Mouse (Mus musculus): Measurements from ENCODE around the gene Nxpe4. TPM values are rescaled to one million over a fixed set of nuclear protein-coding genes. Genes with fewer than 3 reads are reported as not detected.

Nxpe4 gene
- total and polyA plus RNA-seq, 3 experiments: 9.2 to 14.9 TPM; not detected in 1

- H3K36me3 ChIP-seq (ENCODE audit: control insufficient read depth in 1 of 2, insufficient read depth in 2 of 2, low read length in 2 of 2): no peaks in the 10 kb centered on the region
- H3K27ac ChIP-seq (ENCODE audit: control insufficient read depth, low read depth, low read length): no peak overlapping the region
- H3K9ac ChIP-seq (ENCODE audit: control insufficient read depth, low read depth, low read length, poor library complexity, severe bottlenecking): no peak overlapping the region
- H3K79me2 ChIP-seq (ENCODE audit: control insufficient read depth, insufficient read depth, low read length, poor library complexity): no peaks in the 10 kb centered on the region
- no peaks in the 10 kb centered on the region for H3K4me1 ChIP-seq (ENCODE audit: control insufficient read depth in 1 of 2, insufficient read depth in 2 of 2, low read length in 2 of 2)
- DNase-seq (ENCODE audit: low read depth, low spot score): no peak
- H3K4me3 ChIP-seq (ENCODE audit: control insufficient read depth in 1 of 2, insufficient read depth in 1 of 2, low read depth in 2 of 2, low read length in 2 of 2): no peak overlapping the region
- no peaks in the 10 kb centered on the region for H3K9me3 ChIP-seq (replicated peaks; ENCODE audit: insufficient read depth, low read length)
- TF ChIP-seq CHD2 (IDR thresholded peaks at IDR 0.05; ENCODE audit: low read length): no peak
- H3K27me3 ChIP-seq (ENCODE audit: control insufficient read depth in 1 of 2, insufficient read depth in 2 of 2, low read length in 2 of 2): peaks cover 0 to 1% of the 10 kb centered on the region in 2 experiments; a peak in 2 of 4 replicates
Observed at GRCm38 (mm10) chr9:48423256-48423655, 261.4 kb downstream of the Nxpe4 start.

- Histone ChIP-seq H3K27ac (ENCODE audit: control insufficient read depth, low read depth, low read length) (no peak overlapping the region), H3K79me2 (ENCODE audit: control insufficient read depth, insufficient read depth, low read length, poor library complexity) (no peaks in the 10 kb centered on the region), H3K4me1 (ENCODE audit: control insufficient read depth in 1 of 2, insufficient read depth in 2 of 2, low read length in 2 of 2) (no peaks in the 10 kb centered on the region), H3K27me3 (ENCODE audit: control insufficient read depth in 1 of 2, insufficient read depth in 2 of 2, low read length in 2 of 2) (peaks cover 0 to 1% of the 10 kb centered on the region in 2 experiments; a peak in 2 of 4 replicates), H3K36me3 (ENCODE audit: control insufficient read depth in 1 of 2, insufficient read depth in 2 of 2, low read length in 2 of 2) (no peaks in the 10 kb centered on the region), H3K9me3 (replicated peaks; ENCODE audit: insufficient read depth, low read length) (no peaks in the 10 kb centered on the region), H3K9ac (ENCODE audit: control insufficient read depth, low read depth, low read length, poor library complexity, severe bottlenecking) (no peak overlapping the region), H3K4me3 (ENCODE audit: control insufficient read depth in 1 of 2, insufficient read depth in 1 of 2, low read depth in 2 of 2, low read length in 2 of 2) (no peak overlapping the region)
- no peak for DNase-seq (ENCODE audit: low read depth, low spot score)
- TF ChIP-seq NRF1 (IDR thresholded peaks at IDR 0.05; ENCODE audit: insufficient read depth, low read depth, low read length, poor library complexity, severe bottlenecking) (no peak), MYB (IDR thresholded peaks at IDR 0.05; ENCODE audit: low read depth, low read length) (no peak), HCFC1 (IDR thresholded peaks at IDR 0.05; ENCODE audit: low read depth, low read length) (no peak), TCF12 (IDR thresholded peaks at IDR 0.05; ENCODE audit: low read depth, low read length) (no peak), USF1 (IDR thresholded peaks at IDR 0.05; ENCODE audit: low read depth, low read length) (no peak), POLR2A (IDR thresholded peaks at IDR 0.05; ENCODE audit: control insufficient read depth in 1 of 2, insufficient read depth in 1 of 2, low read depth in 1 of 2, low read length in 2 of 2, poor library complexity in 1 of 2) (no peak), ETS1 (IDR thresholded peaks at IDR 0.05; ENCODE audit: low read depth, low read length) (no peak), KAT2A (conservative IDR thresholded peaks at IDR 0.05; ENCODE audit: low read depth, low read length) (no peak), CHD2 (IDR thresholded peaks at IDR 0.05; ENCODE audit: low read length) (no peak), CTCF (IDR thresholded peaks at IDR 0.05 in 2 of 3, conservative IDR thresholded peaks at IDR 0.05 in 1 of 3; ENCODE audit: control insufficient read depth in 1 of 3, insufficient read depth in 1 of 3, low read depth in 2 of 3, low read length in 3 of 3, poor library complexity in 1 of 3, severe bottlenecking in 1 of 3) (no peak), USF2 (IDR thresholded peaks at IDR 0.05; ENCODE audit: borderline replicate concordance in 1 of 2, insufficient read depth in 1 of 2, low read depth in 1 of 2, low read length in 2 of 2) (no peak)
Observed at GRCm38 (mm10) chr9:48427176-48427575, 265.4 kb downstream of the Nxpe4 start.

- H3K9ac ChIP-seq (ENCODE audit: control insufficient read depth, low read depth, low read length, poor library complexity, severe bottlenecking): no peak overlapping the region
- no peaks in the 10 kb centered on the region for H3K79me2 ChIP-seq (ENCODE audit: control insufficient read depth, insufficient read depth, low read length, poor library complexity)
- no peak overlapping the region for H3K27ac ChIP-seq (ENCODE audit: control insufficient read depth, low read depth, low read length)
- no peak for DNase-seq (ENCODE audit: low read depth, low spot score)
- TF ChIP-seq USF2 (IDR thresholded peaks at IDR 0.05; ENCODE audit: borderline replicate concordance in 1 of 2, insufficient read depth in 1 of 2, low read depth in 1 of 2, low read length in 2 of 2): no peak
- no peak for TF ChIP-seq JUND (IDR thresholded peaks at IDR 0.05; ENCODE audit: low read depth, low read length)
- no peak for TF ChIP-seq SMC3 (IDR thresholded peaks at IDR 0.05; ENCODE audit: low read depth, low read length)
- no peak for TF ChIP-seq EP300 (IDR thresholded peaks at IDR 0.05; ENCODE audit: low read depth in 1 of 2, low read length in 2 of 2)
- TF ChIP-seq RAD21 (IDR thresholded peaks at IDR 0.05; ENCODE audit: low read depth, low read length): no peak
- TF ChIP-seq MAZ (IDR thresholded peaks at IDR 0.05; ENCODE audit: low read depth, low read length): no peak
- no peak for TF ChIP-seq TAL1 (IDR thresholded peaks at IDR 0.05; ENCODE audit: low read length)
- TF ChIP-seq NRF1 (IDR thresholded peaks at IDR 0.05; ENCODE audit: insufficient read depth, low read depth, low read length, poor library complexity, severe bottlenecking): no peak
- no peak for TF ChIP-seq BHLHE40 (IDR thresholded peaks at IDR 0.05; ENCODE audit: borderline replicate concordance, low read depth, low read length)
- no peak overlapping the region for H3K4me3 ChIP-seq (ENCODE audit: control insufficient read depth in 1 of 2, insufficient read depth in 1 of 2, low read depth in 2 of 2, low read length in 2 of 2)
- no peaks in the 10 kb centered on the region for H3K9me3 ChIP-seq (replicated peaks; ENCODE audit: insufficient read depth, low read length)
- H3K4me1 ChIP-seq (ENCODE audit: control insufficient read depth in 1 of 2, insufficient read depth in 2 of 2, low read length in 2 of 2): no peaks in the 10 kb centered on the region
- peaks cover 1 to 4% of the 10 kb centered on the region in 2 experiments; a peak in 2 of 4 replicates for H3K27me3 ChIP-seq (ENCODE audit: control insufficient read depth in 1 of 2, insufficient read depth in 2 of 2, low read length in 2 of 2)
- H3K36me3 ChIP-seq (ENCODE audit: control insufficient read depth in 1 of 2, insufficient read depth in 2 of 2, low read length in 2 of 2): no peaks in the 10 kb centered on the region
Observed at GRCm38 (mm10) chr9:48432449-48432848, 270.6 kb downstream of the Nxpe4 start.
